Mouse (Mus musculus): Measurements from ENCODE around the gene Rpl19. TPM values are rescaled to one million over a fixed set of nuclear protein-coding genes. Genes with fewer than 3 reads are reported as not detected.

Rpl19 gene
- polyA plus RNA-seq, 1 experiment, result 236 TPM

DNA sequence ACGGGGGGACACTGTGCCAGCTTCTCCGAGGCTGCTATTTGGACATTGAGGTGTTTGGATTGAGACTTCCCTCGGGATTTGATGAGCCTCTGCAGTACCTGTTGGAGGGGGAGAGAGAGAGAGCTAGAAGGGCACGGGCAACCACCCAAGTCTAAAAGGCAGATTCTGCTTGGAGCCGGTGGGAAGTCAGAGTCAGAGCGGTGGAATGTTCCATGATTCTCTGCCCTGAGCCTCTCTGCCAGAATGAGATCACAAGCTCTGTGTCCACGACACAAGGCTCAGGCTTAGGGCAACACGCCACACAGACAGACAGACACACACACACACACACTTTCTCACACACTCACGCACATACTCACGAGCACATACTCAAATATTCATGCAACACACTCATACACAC lies 20.8 kb upstream of the Rpl19 start:
- Histone ChIP-seq H3K4me3 (ENCODE audit: control insufficient read depth, low read depth, low read length) (no peak overlapping the region), H3K27ac (ENCODE audit: control insufficient read depth, insufficient read depth, low read depth, low read length) (no peak overlapping the region), H3K36me3 (ENCODE audit: control insufficient read depth, insufficient read depth, low read length) (no peaks in the 10 kb centered on the region), H3K4me1 (ENCODE audit: control insufficient read depth, insufficient read depth, low read length) (peaks cover 15% of the 10 kb centered on the region), H3K27me3 (ENCODE audit: control insufficient read depth, insufficient read depth, low read length) (no peaks in the 10 kb centered on the region)
- TF ChIP-seq POLR2A (IDR thresholded peaks at IDR 0.05; ENCODE audit: control insufficient read depth, low read depth, low read length) (no peak), CTCF (IDR thresholded peaks at IDR 0.05; ENCODE audit: control insufficient read depth, insufficient read depth, insufficient replicate concordance, low read depth, low read length) (0 out of 2 replicates have a peak, but pooled peaks have one; percentile 3)

GRCm38 (mm10) chr11:98008087-98008486 lies 18.4 kb upstream of the Rpl19 start:
- Histone ChIP-seq H3K27me3 (ENCODE audit: control insufficient read depth, insufficient read depth, low read length) (no peaks in the 10 kb centered on the region), H3K4me3 (ENCODE audit: control insufficient read depth, low read depth, low read length) (no peak overlapping the region), H3K36me3 (ENCODE audit: control insufficient read depth, insufficient read depth, low read length) (no peaks in the 10 kb centered on the region), H3K4me1 (ENCODE audit: control insufficient read depth, insufficient read depth, low read length) (peaks cover 9% of the 10 kb centered on the region), H3K27ac (ENCODE audit: control insufficient read depth, insufficient read depth, low read depth, low read length) (no peak overlapping the region)
- no peak for TF ChIP-seq POLR2A (IDR thresholded peaks at IDR 0.05; ENCODE audit: control insufficient read depth, low read depth, low read length)
- no peak for TF ChIP-seq CTCF (IDR thresholded peaks at IDR 0.05; ENCODE audit: control insufficient read depth, insufficient read depth, insufficient replicate concordance, low read depth, low read length)

DNA sequence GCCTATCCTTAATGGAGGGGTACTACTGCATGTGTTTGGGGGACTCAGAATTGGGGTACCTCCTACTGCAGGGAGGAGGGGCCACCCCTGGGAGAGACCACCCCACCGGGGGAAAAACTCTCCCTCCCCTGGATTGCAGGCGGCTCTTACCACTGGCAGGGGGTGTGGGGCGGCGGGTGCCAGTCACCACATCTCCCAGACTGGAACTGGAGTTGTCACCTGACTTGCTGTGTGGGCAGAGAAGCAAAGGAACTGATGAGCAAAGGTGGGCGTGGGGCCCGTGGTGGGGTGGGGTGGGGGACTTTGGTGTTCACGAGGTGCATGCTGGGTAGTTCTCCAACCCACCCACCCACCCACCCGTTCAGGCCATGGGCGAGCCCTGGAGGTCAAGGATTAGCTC lies 14.8 kb upstream of the Rpl19 start:
- Histone ChIP-seq H3K4me3 (ENCODE audit: control insufficient read depth, low read depth, low read length) (no peak overlapping the region), H3K27me3 (ENCODE audit: control insufficient read depth, insufficient read depth, low read length) (no peaks in the 10 kb centered on the region), H3K36me3 (ENCODE audit: control insufficient read depth, insufficient read depth, low read length) (no peaks in the 10 kb centered on the region)

DNA sequence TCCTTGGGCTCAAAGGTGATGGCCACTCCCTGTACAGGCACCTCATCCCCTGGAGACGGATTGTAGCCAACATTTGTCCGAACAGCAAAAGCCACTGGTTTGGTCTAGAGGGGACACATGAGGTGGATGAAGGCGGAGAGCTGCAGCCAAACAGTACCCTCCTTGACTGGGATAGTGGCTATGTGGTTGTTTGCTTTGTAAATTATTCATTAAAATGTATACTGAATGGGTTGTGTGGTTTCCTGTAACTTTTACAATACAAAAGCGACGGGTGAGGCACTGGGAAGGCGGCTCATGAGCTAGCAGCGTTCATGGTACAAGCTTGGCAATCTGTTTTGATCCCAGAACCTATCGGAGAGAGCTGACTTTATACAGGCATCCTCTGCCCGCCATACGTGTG lies 13.7 kb upstream of the Rpl19 start:
- TF ChIP-seq CTCF (IDR thresholded peaks at IDR 0.05; ENCODE audit: control insufficient read depth, insufficient read depth, insufficient replicate concordance, low read depth, low read length) (no peak), POLR2A (IDR thresholded peaks at IDR 0.05; ENCODE audit: control insufficient read depth, low read depth, low read length) (no peak)
- Histone ChIP-seq H3K36me3 (ENCODE audit: control insufficient read depth, insufficient read depth, low read length) (no peaks in the 10 kb centered on the region), H3K4me3 (ENCODE audit: control insufficient read depth, low read depth, low read length) (no peak overlapping the region)

More for the DNA sequence above, 14.8 kb upstream of the Rpl19 start:
- H3K27ac ChIP-seq (ENCODE audit: control insufficient read depth, insufficient read depth, low read depth, low read length), result no peak overlapping the region
- H3K4me1 ChIP-seq (ENCODE audit: control insufficient read depth, insufficient read depth, low read length), result peaks cover 3% of the 10 kb centered on the region
- TF ChIP-seq POLR2A (IDR thresholded peaks at IDR 0.05; ENCODE audit: control insufficient read depth, low read depth, low read length) (no peak), CTCF (IDR thresholded peaks at IDR 0.05; ENCODE audit: control insufficient read depth, insufficient read depth, insufficient replicate concordance, low read depth, low read length) (no peak)

DNA sequence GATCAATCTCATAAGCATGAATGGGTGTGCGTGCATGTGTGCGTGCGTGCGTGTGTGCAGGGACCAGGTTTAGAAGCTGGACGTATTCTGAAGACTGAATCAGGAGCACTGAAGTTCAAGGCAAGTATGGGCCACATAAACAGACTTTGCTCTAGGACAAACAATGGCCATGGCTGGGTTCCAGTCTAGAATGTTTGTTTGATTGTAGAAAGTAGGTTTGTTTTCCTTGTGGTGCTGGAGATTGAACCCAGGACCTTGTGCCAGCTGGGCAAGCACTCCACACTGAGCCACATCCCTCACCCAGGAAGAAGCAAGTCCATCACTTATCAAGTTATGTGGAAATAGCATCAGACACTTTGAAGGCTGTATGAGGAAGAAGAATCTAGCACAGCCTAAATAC lies 10.3 kb upstream of the Rpl19 start:
- TF ChIP-seq POLR2A (IDR thresholded peaks at IDR 0.05; ENCODE audit: control insufficient read depth, low read depth, low read length) (no peak), CTCF (IDR thresholded peaks at IDR 0.05; ENCODE audit: control insufficient read depth, insufficient read depth, insufficient replicate concordance, low read depth, low read length) (no peak)
- H3K4me1 ChIP-seq (ENCODE audit: control insufficient read depth, insufficient read depth, low read length), result peaks cover 6% of the 10 kb centered on the region
- no peaks in the 10 kb centered on the region for H3K27me3 ChIP-seq (ENCODE audit: control insufficient read depth, insufficient read depth, low read length)
- no peak overlapping the region for H3K27ac ChIP-seq (ENCODE audit: control insufficient read depth, insufficient read depth, low read depth, low read length)
- H3K36me3 ChIP-seq (ENCODE audit: control insufficient read depth, insufficient read depth, low read length), result no peaks in the 10 kb centered on the region
- H3K4me3 ChIP-seq (ENCODE audit: control insufficient read depth, low read depth, low read length), result no peak overlapping the region

More for the DNA sequence above, 13.7 kb upstream of the Rpl19 start:
- no peaks in the 10 kb centered on the region for H3K27me3 ChIP-seq (ENCODE audit: control insufficient read depth, insufficient read depth, low read length)
- peaks cover 3% of the 10 kb centered on the region for H3K4me1 ChIP-seq (ENCODE audit: control insufficient read depth, insufficient read depth, low read length)
- H3K27ac ChIP-seq (ENCODE audit: control insufficient read depth, insufficient read depth, low read depth, low read length), result no peak overlapping the region

GRCm38 (mm10) chr11:98016824-98017223 lies 9.7 kb upstream of the Rpl19 start:
- no peak for TF ChIP-seq POLR2A (IDR thresholded peaks at IDR 0.05; ENCODE audit: control insufficient read depth, low read depth, low read length)
- no peak for TF ChIP-seq CTCF (IDR thresholded peaks at IDR 0.05; ENCODE audit: control insufficient read depth, insufficient read depth, insufficient replicate concordance, low read depth, low read length)
- Histone ChIP-seq H3K4me3 (ENCODE audit: control insufficient read depth, low read depth, low read length) (no peak overlapping the region), H3K27ac (ENCODE audit: control insufficient read depth, insufficient read depth, low read depth, low read length) (no peak overlapping the region), H3K4me1 (ENCODE audit: control insufficient read depth, insufficient read depth, low read length) (peaks cover 8% of the 10 kb centered on the region), H3K36me3 (ENCODE audit: control insufficient read depth, insufficient read depth, low read length) (no peaks in the 10 kb centered on the region), H3K27me3 (ENCODE audit: control insufficient read depth, insufficient read depth, low read length) (no peaks in the 10 kb centered on the region)

GRCm38 (mm10) chr11:98018222-98018621 lies 8.3 kb upstream of the Rpl19 start:
- Histone ChIP-seq H3K27me3 (ENCODE audit: control insufficient read depth, insufficient read depth, low read length) (no peaks in the 10 kb centered on the region), H3K36me3 (ENCODE audit: control insufficient read depth, insufficient read depth, low read length) (no peaks in the 10 kb centered on the region), H3K4me1 (ENCODE audit: control insufficient read depth, insufficient read depth, low read length) (peaks cover 8% of the 10 kb centered on the region), H3K27ac (ENCODE audit: control insufficient read depth, insufficient read depth, low read depth, low read length) (no peak overlapping the region), H3K4me3 (ENCODE audit: control insufficient read depth, low read depth, low read length) (no peak overlapping the region)
- TF ChIP-seq CTCF (IDR thresholded peaks at IDR 0.05; ENCODE audit: control insufficient read depth, insufficient read depth, insufficient replicate concordance, low read depth, low read length) (no peak), POLR2A (IDR thresholded peaks at IDR 0.05; ENCODE audit: control insufficient read depth, low read depth, low read length) (no peak)

Measured in testis, adult 2 months (tissue).